Mouse (Mus musculus): ENCODE measurements around the gene Trim46. TPM values are rescaled to one million over a fixed set of nuclear protein-coding genes. Genes with fewer than 3 reads are reported as not detected.

Trim46 gene
- polyA plus RNA-seq, 1 experiment = 12.1 TPM

GRCm38 (mm10) chr3:89193853-89194252 lies 52.3 kb downstream of the Trim46 start:
- peaks cover 24% of the 10 kb centered on the region for H3K4me1 ChIP-seq (replicated peaks; ENCODE audit: control insufficient read depth, insufficient read depth, low read length)
- peak; percentile 67 for DNase-seq
- TF ChIP-seq POLR2A (IDR thresholded peaks at IDR 0.05; ENCODE audit: control insufficient read depth, extremely low read depth, insufficient read depth, low read length, poor library complexity) (no peak), CTCF (IDR thresholded peaks at IDR 0.05; ENCODE audit: borderline replicate concordance, control insufficient read depth, extremely low read depth, insufficient read depth, low read length, poor library complexity) (no peak)
- H3K36me3 ChIP-seq (ENCODE audit: control insufficient read depth, insufficient read depth, low read length) = no peaks in the 10 kb centered on the region
- 89% methylated on average over 2 of the region's 2 CpGs for WGBS
- no peak overlapping the region for H3K27ac ChIP-seq (ENCODE audit: control insufficient read depth, insufficient read depth, low read length)
- no peak overlapping the region for H3K4me3 ChIP-seq (ENCODE audit: control insufficient read depth, insufficient read depth, low read length)
- H3K27me3 ChIP-seq (ENCODE audit: control insufficient read depth, insufficient read depth, low read length) = no peaks in the 10 kb centered on the region

DNA sequence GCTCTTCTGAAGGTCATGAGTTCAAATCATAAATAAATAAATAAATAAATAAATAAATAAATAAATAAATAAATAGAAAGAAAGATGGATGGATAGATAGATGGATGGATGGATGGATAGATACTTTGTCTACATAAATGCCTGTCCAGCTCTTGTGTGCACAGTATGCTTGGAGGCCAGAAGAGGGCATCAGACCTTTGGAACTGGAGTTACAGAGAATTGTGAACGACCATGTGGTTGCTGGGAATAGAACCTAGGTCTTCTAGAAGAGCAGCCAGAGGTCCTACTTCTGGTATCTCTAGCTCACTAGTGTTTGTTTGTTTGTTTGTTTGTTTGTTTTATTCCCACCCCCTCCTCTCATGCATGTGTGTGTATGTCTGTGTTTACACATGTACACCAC lies 52.8 kb downstream of the Trim46 start:
- WGBS = 46% methylated on average over 1 of the region's 1 CpGs
- Histone ChIP-seq H3K4me3 (ENCODE audit: control insufficient read depth, insufficient read depth, low read length) (no peak overlapping the region), H3K36me3 (ENCODE audit: control insufficient read depth, insufficient read depth, low read length) (no peaks in the 10 kb centered on the region), H3K4me1 (replicated peaks; ENCODE audit: control insufficient read depth, insufficient read depth, low read length) (peaks cover 29% of the 10 kb centered on the region), H3K27me3 (ENCODE audit: control insufficient read depth, insufficient read depth, low read length) (no peaks in the 10 kb centered on the region), H3K27ac (ENCODE audit: control insufficient read depth, insufficient read depth, low read length) (no peak overlapping the region)
- TF ChIP-seq CTCF (IDR thresholded peaks at IDR 0.05; ENCODE audit: borderline replicate concordance, control insufficient read depth, extremely low read depth, insufficient read depth, low read length, poor library complexity) (no peak), POLR2A (IDR thresholded peaks at IDR 0.05; ENCODE audit: control insufficient read depth, extremely low read depth, insufficient read depth, low read length, poor library complexity) (no peak)
- DNase-seq = no peak

DNA sequence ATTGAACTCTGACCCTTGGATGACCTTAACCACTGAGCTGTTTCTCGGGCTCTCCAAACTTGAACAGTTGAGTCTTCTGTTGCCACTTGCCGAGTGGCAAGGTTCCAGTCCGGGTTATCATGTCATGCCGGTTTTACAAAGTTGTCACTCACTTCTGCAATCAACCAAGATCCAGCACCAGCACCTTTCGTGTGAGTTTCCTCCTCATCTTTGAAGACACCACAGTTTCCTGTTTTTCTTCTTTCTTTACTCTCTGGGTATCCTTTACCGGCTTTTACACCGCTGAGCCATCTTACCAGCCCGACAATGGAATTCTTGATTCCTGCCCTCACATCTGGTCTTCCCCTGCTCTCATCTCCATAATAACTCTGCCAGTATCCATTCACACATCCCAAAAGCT lies 55.7 kb downstream of the Trim46 start:
- H3K4me1 ChIP-seq (replicated peaks; ENCODE audit: control insufficient read depth, insufficient read depth, low read length) = peaks cover 40% of the 10 kb centered on the region
- no peaks in the 10 kb centered on the region for H3K36me3 ChIP-seq (ENCODE audit: control insufficient read depth, insufficient read depth, low read length)
- peak overlapping the region; percentile 99 for H3K27ac ChIP-seq (ENCODE audit: control insufficient read depth, insufficient read depth, low read length)
- DNase-seq = peak; percentile 52
- TF ChIP-seq CTCF (IDR thresholded peaks at IDR 0.05; ENCODE audit: borderline replicate concordance, control insufficient read depth, extremely low read depth, insufficient read depth, low read length, poor library complexity) = no peak
- TF ChIP-seq POLR2A (IDR thresholded peaks at IDR 0.05; ENCODE audit: control insufficient read depth, extremely low read depth, insufficient read depth, low read length, poor library complexity) = no peak
- H3K27me3 ChIP-seq (ENCODE audit: control insufficient read depth, insufficient read depth, low read length) = no peaks in the 10 kb centered on the region
- peak overlapping the region; percentile 30 for H3K4me3 ChIP-seq (ENCODE audit: control insufficient read depth, insufficient read depth, low read length)
- WGBS = 2% methylated on average over 8 of the region's 8 CpGs

DNA sequence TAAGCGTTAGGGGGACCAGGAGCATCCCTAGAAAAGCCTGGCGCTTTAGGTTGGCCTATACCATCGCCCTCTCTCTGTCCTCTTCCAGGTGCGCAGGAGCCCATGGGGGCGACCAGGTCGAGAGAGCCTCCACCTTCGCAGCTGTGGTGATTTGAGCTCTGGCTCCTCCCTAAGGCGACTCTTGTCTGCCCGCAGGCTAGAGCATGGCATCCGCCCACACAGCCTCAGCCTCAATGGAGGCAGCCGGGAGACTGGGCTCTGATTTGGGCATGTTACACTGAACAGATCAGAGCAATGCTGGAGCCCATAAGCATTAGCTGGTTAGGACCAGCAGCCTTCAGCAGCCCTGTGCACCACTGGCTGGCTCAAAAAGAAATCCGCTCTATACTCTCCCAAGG lies 57.6 kb downstream of the Trim46 start:
- H3K4me3 ChIP-seq (ENCODE audit: control insufficient read depth, insufficient read depth, low read length) = peak overlapping the region; percentile 58
- no peaks in the 10 kb centered on the region for H3K36me3 ChIP-seq (ENCODE audit: control insufficient read depth, insufficient read depth, low read length)
- peak overlapping the region; percentile 93 for H3K27ac ChIP-seq (ENCODE audit: control insufficient read depth, insufficient read depth, low read length)
- H3K4me1 ChIP-seq (replicated peaks; ENCODE audit: control insufficient read depth, insufficient read depth, low read length) = peaks cover 58% of the 10 kb centered on the region
- TF ChIP-seq POLR2A (IDR thresholded peaks at IDR 0.05; ENCODE audit: control insufficient read depth, extremely low read depth, insufficient read depth, low read length, poor library complexity) (peak; percentile 17), CTCF (IDR thresholded peaks at IDR 0.05; ENCODE audit: borderline replicate concordance, control insufficient read depth, extremely low read depth, insufficient read depth, low read length, poor library complexity) (no peak)
- H3K27me3 ChIP-seq (ENCODE audit: control insufficient read depth, insufficient read depth, low read length) = no peaks in the 10 kb centered on the region
- peak; percentile 66 for DNase-seq
- WGBS = 22% methylated on average over 12 of the region's 12 CpGs

DNA sequence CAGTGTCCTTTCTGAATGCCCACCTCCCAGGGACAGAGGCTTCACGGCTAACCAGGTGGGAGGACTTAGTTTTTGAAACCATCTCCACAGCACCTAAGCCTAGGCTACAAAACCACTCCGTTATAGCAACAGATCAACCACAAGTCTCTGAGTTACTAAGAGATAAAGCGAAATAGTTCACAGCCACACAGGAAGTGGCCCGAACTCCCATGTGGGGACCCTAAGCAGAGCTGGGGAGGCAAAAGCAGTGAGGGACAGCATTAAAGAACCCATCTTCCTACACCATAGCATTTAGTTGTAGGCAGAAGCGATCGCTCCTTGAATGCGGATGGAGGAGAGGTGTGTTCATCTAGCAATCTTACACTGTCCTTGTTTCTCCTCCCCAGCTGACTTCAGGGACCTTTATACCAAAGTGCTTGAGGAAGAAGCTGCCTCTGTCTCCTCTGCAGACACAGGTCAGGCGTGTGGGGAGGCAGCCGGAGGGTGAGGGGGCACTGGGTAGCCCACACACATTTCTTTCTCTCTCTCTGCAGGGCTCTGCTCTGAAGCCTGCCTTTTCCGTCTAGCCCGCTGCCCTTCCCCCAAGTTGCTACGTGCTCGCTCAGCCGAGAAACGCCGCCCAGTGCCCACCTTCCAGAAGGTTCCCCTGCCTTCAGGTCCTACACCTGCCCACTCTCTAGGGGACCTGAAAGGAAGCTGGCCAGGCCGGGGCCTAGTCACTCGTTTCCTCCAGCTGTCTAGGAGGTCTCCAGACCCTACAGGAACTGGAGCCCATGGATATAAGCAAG lies 58.2 kb downstream of the Trim46 start:
- no peak; the same call in 1 of the 2 replicates for TF ChIP-seq POLR2A (IDR thresholded peaks at IDR 0.05; ENCODE audit: control insufficient read depth, extremely low read depth, insufficient read depth, low read length, poor library complexity)
- TF ChIP-seq CTCF (IDR thresholded peaks at IDR 0.05; ENCODE audit: borderline replicate concordance, control insufficient read depth, extremely low read depth, insufficient read depth, low read length, poor library complexity) = no peak
- peak; percentile 65 for DNase-seq
- 11% methylated on average over 18 of the region's 18 CpGs for WGBS
- peak overlapping the region; percentile 93 for H3K27ac ChIP-seq (ENCODE audit: control insufficient read depth, insufficient read depth, low read length)
- no peaks in the 10 kb centered on the region for H3K36me3 ChIP-seq (ENCODE audit: control insufficient read depth, insufficient read depth, low read length)
- peak overlapping the region; percentile 58 for H3K4me3 ChIP-seq (ENCODE audit: control insufficient read depth, insufficient read depth, low read length)
- H3K27me3 ChIP-seq (ENCODE audit: control insufficient read depth, insufficient read depth, low read length) = no peaks in the 10 kb centered on the region
- peaks cover 60% of the 10 kb centered on the region for H3K4me1 ChIP-seq (replicated peaks; ENCODE audit: control insufficient read depth, insufficient read depth, low read length)

DNA sequence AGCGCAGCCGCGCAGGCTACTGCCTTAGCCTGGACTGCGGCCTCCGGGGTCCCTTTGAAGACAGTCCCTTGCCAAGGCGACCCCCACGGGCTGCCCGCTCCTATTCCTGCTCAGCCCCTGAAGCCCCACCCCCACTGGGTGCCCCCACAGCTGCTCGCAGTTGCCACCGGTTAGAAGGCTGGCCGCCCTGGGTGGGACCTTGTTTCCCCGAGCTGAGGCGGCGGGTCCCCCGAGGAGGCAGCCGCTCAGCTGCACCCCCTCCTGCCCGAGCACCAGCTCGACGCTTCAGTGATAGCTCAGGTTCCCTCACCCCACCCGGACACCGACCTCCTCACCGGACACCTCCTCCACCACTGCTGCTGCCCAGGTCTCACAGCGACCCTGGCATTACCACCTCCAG lies 58.9 kb downstream of the Trim46 start:
- H3K4me1 ChIP-seq (replicated peaks; ENCODE audit: control insufficient read depth, insufficient read depth, low read length) = peaks cover 67% of the 10 kb centered on the region
- TF ChIP-seq POLR2A (IDR thresholded peaks at IDR 0.05; ENCODE audit: control insufficient read depth, extremely low read depth, insufficient read depth, low read length, poor library complexity) = peak; percentile 40; the same call in 1 of the 2 replicates
- TF ChIP-seq CTCF (IDR thresholded peaks at IDR 0.05; ENCODE audit: borderline replicate concordance, control insufficient read depth, extremely low read depth, insufficient read depth, low read length, poor library complexity) = no peak
- H3K36me3 ChIP-seq (ENCODE audit: control insufficient read depth, insufficient read depth, low read length) = no peaks in the 10 kb centered on the region; the same call in 1 of the 2 replicates
- peak overlapping the region; percentile 93 for H3K27ac ChIP-seq (ENCODE audit: control insufficient read depth, insufficient read depth, low read length)
- 26% methylated on average over 23 of the region's 23 CpGs for WGBS
- peak; percentile 77 for DNase-seq
- H3K4me3 ChIP-seq (ENCODE audit: control insufficient read depth, insufficient read depth, low read length) = peak overlapping the region; percentile 58
- H3K27me3 ChIP-seq (ENCODE audit: control insufficient read depth, insufficient read depth, low read length) = no peaks in the 10 kb centered on the region

Other genes starting within 250 kb of the Trim46 start
- 45.8 and 50.9 TPM in 2 replicates for gene Rusc1, start 153.0 kb downstream of the Trim46 start, polyA plus RNA-seq (2012; rRNA removed)
- not detected in 2 replicates for gene Gm43738, start 145.2 kb downstream of the Trim46 start, polyA plus RNA-seq (2012; rRNA removed)
- 58.1 and 71.6 TPM in 2 replicates for gene Fdps, start 144.3 kb downstream of the Trim46 start, polyA plus RNA-seq (2012; rRNA removed)
- gene Pklr, start 110.2 kb downstream of the Trim46 start, polyA plus RNA-seq (2012; rRNA removed) = 2.2 and 2.7 TPM in 2 replicates
- 15.9 and 18.1 TPM in 2 replicates for gene Hcn3, start 86.1 kb downstream of the Trim46 start, polyA plus RNA-seq (2012; rRNA removed)
- gene Clk2, start 81.5 kb downstream of the Trim46 start, polyA plus RNA-seq (2012; rRNA removed) = 117 and 126 TPM in 2 replicates
- gene Scamp3, start 68.8 kb downstream of the Trim46 start, polyA plus RNA-seq (2012; rRNA removed) = 240 and 251 TPM in 2 replicates
- gene Fam189b, start 63.2 kb downstream of the Trim46 start, polyA plus RNA-seq (2012; rRNA removed) = 250 and 278 TPM in 2 replicates
- 98.8 and 117 TPM in 2 replicates for gene Gba, start 43.4 kb downstream of the Trim46 start, polyA plus RNA-seq (2012; rRNA removed)
- gene Thbs3, start 31.1 kb downstream of the Trim46 start, polyA plus RNA-seq (2012; rRNA removed) = 7.2 and 10.9 TPM in 2 replicates
- gene Mtx1, start 19.2 kb downstream of the Trim46 start, polyA plus RNA-seq (2012; rRNA removed) = 209 and 224 TPM in 2 replicates
- 14.1 and 14.4 TPM in 2 replicates for gene Muc1, start 17.3 kb downstream of the Trim46 start, polyA plus RNA-seq (2012; rRNA removed)
- 171 and 183 TPM in 2 replicates for gene Krtcap2, start 343 bp downstream of the Trim46 start, polyA plus RNA-seq (2012; rRNA removed)
- 477 and 588 TPM in 2 replicates for gene Dpm3, start 13.0 kb upstream of the Trim46 start, polyA plus RNA-seq (2012; rRNA removed)
- 196 and 251 TPM in 2 replicates for gene Slc50a1, start 24.3 kb upstream of the Trim46 start, polyA plus RNA-seq (2012; rRNA removed)
- 6.3 and 9.7 TPM in 2 replicates for gene Efna1, start 34.8 kb upstream of the Trim46 start, polyA plus RNA-seq (2012; rRNA removed)
- gene Efna3, start 76.7 kb upstream of the Trim46 start, polyA plus RNA-seq (2012; rRNA removed) = 3.7 and 4.2 TPM in 2 replicates
- gene Efna4, start 91.7 kb upstream of the Trim46 start, polyA plus RNA-seq (2012; rRNA removed) = 12.5 TPM in 2 replicates
- gene Adam15, start 103.7 kb upstream of the Trim46 start, polyA plus RNA-seq (2012; rRNA removed) = 38.7 and 49.6 TPM in 2 replicates
- gene Dcst2, start 115.7 kb upstream of the Trim46 start, polyA plus RNA-seq (2012; rRNA removed) = 0.36 and 0.50 TPM in 2 replicates
- gene Dcst1, start 118.9 kb upstream of the Trim46 start, polyA plus RNA-seq (2012; rRNA removed) = 0.24 and 0.32 TPM in 2 replicates
- gene Zbtb7b, start 148.5 kb upstream of the Trim46 start, polyA plus RNA-seq (2012; rRNA removed) = 59.8 and 64.9 TPM in 2 replicates
- 0.66 TPM in 1 of 2 replicates, not detected in the other for gene Lenep, start 156.5 kb upstream of the Trim46 start, polyA plus RNA-seq (2012; rRNA removed)
- 57.0 and 58.3 TPM in 2 replicates for gene Flad1, start 165.6 kb upstream of the Trim46 start, polyA plus RNA-seq (2012; rRNA removed)
- 104 TPM in 2 replicates for gene Cks1b, start 172.1 kb upstream of the Trim46 start, polyA plus RNA-seq (2012; rRNA removed)
- 89.9 and 92.1 TPM in 2 replicates for gene Shc1, start 172.1 kb upstream of the Trim46 start, polyA plus RNA-seq (2012; rRNA removed)
- gene Pygo2, start 183.9 kb upstream of the Trim46 start, polyA plus RNA-seq (2012; rRNA removed) = 82.3 and 133 TPM in 2 replicates
- 36.5 and 41.6 TPM in 2 replicates for gene Pbxip1, start 190.4 kb upstream of the Trim46 start, polyA plus RNA-seq (2012; rRNA removed)
- gene Pmvk, start 208.2 kb upstream of the Trim46 start, polyA plus RNA-seq (2012; rRNA removed) = 20.0 and 22.6 TPM in 2 replicates